Mouse (Mus musculus) cerebellum, adult 18-20 months (tissue): ENCODE results near the gene Psen2.
A peak's percentile ranks its signal among the peaks of the same experiment; 100 is the strongest.

Experiments used
- DNase-seq, 2 experiments: peaks; one replicate each; pipeline ENCODE4 v3.0.0; 2021

The Psen2 gene

DNA sequence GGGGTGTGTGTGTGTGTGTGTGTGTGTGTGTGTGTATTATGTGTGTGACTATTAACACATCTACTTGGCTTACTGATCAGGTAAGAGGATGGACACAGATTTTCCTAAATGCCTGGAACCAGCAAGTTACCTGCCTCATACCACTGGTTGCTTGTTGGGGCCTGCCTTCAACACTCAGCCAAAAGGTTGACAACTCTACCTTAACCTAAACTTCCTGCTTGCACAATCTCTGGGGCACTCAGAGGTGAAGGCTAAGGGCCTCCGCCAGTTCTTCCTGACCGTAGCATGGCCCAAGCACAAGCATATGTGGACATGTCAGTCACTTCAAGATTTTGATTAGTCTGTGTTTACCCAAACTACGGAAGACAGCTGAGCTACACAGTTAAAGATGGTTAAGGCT, 65.3 kb downstream of the Psen2 start:
- DNase-seq, result no peak

- no peak for DNase-seq
Observed at GRCm38 (mm10) chr1:180196508-180196907, 66.7 kb downstream of the Psen2 start.

DNA sequence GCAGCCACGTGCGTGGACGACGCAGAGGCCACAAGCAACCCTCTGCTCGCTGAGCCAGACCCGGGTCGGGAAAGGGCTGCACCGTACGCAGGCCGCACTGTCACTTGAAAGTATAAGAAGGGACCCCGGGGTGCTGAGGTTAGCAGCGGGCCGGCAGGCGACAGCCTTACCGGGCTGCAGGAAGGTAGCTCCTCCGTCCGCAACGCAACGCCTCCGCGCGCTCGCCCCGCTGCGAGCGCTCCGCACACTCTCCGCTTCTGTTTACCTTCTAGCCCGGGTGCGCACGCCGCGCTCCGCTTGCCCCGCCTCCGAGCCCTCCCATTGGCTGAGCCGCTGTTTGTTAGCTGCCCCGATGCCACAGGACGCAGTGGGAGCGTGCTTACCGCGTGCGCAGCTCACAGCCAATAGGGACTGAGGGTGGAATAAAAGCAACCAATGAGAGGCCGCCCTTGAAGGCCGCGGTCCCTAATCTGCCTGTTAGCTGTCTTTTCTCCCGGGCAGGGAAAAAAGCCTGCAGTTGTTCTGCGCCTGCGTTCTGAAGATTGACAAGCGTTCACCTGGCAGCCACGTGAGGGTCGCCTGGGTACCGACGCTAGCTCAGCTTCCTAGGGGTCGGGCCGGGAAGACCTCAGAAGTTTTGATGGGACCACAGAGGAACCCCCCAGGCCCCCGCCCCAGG, 67.4 kb downstream of the Psen2 start:
- peak; percentile 97 to 99 for DNase-seq

GRCm38 (mm10) chr1:180194781-180195471, 68.3 kb downstream of the Psen2 start:
- peak; percentile 42 to 52 for DNase-seq

DNA sequence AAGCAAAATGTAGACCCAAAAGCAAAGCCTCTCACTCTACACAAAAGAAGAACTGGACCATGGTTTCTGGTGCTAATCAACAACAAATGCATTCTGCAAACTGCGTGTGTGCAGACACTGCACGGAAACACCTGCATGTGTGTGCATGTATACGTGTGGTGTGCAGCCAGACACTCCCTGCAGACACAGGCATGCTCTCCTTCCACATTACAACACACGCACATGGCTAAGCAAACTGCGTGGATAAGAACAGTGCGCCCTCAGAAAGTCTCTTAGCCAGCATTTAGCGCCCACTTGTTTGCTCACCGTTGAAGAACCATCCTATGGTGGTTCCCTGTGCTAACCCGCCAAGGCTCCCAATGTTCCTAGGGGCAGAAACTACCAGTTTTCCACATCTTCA, 69.2 kb downstream of the Psen2 start:
- no peak for DNase-seq

- no peak for DNase-seq
Observed at GRCm38 (mm10) chr1:180193391-180193935, 69.8 kb downstream of the Psen2 start.

DNA sequence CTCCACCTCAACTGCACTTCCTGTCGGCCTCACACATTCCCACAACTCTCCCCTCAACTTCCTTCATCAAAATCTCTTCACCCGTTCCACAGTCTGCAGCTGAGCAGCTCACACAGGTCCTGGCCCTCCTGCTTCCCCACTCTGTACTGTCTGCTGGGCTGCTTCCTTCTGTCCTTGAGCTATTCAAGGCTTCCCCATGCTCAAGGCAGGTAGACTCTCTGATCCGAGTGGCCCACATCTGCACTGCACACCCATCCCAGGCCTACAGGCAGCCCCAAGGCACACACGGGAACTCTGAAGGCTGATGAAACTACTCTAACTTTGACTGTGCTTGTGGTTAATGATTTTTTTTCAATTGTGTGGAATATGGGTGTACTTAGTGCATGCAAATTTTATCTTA, 70.4 kb downstream of the Psen2 start:
- no peak for DNase-seq

GRCm38 (mm10) chr1:180191651-180192220, 71.5 kb downstream of the Psen2 start:
- DNase-seq, result peak in 1 of 2 experiments; percentile 37

DNA sequence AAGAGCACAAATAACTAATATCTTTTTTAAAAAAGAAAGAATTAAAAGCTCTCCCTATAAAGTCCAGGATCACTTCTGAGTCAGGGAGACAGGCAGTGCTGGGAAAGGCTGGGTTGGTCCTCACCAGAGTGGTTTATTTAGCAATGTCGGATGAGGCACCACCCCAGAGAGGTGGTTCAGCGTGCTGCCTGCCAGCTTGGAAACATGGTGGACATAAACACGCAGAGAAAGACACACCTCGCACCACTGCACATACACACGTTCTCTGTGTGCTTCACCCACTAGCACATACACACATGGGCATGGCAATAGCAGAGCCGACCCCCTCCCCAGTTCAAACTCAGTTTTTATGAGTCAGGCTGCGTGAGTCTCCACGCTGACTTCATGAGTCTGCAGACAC, 72.1 kb downstream of the Psen2 start:
- DNase-seq, result no peak

DNA sequence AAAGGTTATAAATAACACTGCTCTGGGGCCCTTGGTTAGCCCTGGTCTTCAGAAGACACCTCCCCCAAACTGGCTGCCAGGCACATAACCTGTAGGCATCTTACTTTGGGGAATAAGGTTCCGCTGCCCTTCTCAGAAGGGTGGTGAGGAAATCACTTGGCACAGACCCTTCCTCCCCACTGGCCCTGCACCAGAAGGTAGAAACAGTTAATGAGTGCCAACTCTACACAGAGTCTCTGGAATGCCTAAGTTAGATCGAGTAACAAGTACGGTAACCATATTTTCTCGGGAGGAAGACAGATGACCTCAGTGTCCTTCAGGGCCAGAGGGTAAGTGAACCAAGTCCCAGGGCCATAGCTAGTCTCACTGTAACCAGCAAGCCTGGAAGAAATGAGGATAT, 74.3 kb downstream of the Psen2 start:
- no peak for DNase-seq

DNA sequence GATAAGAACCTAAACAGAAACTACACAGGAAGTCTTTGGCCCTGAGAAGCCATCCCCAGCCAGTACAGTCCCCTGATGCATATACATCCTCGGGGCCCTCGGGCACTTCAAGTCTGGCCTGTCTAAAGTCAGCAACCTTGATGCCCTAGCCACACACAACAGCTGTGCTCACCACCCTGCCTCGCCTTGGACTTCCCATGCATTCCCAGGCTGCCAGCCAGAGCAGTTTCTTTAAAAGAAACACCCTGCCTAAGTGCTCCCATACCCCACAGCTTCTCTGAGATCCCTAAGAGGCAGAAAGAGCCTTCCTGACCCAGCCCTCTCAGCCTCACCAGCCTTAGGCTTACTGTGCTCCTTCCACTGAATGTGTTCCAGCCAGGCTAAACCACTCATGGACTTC, 76.9 kb downstream of the Psen2 start:
- DNase-seq, result no peak

- no peak for DNase-seq
Observed at GRCm38 (mm10) chr1:180185877-180186276, 77.4 kb downstream of the Psen2 start.

DNA sequence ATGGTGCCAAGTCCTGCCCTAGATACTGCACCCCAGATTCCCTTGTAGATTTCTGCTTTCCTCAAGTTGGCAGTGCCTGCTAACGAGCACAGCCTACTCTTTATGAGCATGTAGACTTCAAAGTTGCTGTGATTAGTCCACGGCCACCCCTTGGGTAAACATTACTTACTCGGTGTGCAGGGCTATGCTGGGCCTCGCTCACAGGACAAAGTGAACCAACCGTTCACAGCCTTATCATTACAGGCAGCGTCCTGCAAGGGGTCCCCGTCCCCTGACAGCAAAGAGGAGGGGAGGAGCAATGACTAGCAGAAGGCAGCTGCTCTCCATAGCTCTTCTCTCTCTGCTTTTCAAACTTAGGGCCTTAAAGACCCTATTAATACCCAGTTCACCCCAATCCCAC, 78.5 kb downstream of the Psen2 start:
- DNase-seq, result no peak

- DNase-seq, result no peak
Observed at GRCm38 (mm10) chr1:180183525-180184159, 79.6 kb downstream of the Psen2 start.

DNA sequence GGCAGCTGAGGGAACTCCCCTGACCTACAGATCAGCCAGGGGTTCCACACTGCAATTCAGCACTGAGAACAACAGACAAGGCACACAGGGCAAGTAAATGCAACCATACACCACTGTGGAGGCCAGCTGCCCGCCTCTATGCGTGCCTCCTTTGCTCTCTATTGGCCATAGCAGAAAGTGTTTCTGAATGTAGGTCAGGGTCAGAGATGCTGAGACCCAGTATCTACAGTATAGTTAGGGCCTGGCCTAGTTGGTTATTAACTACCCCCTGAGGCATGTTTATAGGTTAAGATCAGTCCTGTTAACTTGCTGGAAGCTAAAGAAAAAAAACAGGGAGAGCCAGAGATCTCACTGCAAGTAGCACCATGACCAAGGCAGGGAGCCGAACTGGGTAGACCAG, 80.5 kb downstream of the Psen2 start:
- DNase-seq, result no peak

GRCm38 (mm10) chr1:180181966-180182319, 81.3 kb downstream of the Psen2 start:
- DNase-seq, result no peak

DNA sequence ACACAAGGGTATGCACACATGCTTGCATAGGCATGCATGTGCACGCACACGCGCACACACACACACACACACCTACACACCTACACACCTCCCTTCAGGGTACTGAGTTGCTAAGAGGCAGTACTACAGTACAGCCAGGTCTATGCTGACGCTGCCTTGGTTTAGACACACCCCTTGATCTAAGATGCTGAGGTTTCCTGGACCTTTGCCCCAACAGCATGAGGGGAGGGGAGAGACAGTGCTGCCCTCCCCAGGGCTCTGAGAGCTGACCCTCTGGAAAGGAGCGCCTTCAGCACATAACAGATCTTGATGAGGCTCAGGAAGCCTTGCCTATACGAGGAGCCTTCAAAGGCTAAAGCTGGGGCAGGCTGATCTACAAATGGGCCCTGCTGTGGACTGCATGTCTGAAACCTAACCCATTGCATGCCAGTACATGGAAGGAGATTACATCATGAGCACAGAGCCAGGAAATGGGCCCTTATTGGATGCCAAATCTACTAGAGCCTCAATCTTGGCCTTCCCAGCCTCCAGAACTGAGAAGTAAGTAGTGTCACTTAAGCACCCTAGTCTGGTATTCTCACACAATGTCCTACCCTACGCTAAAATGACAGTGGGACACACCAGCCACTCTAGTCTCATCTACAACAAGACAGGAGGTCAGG, 81.8 kb downstream of the Psen2 start:
- no peak for DNase-seq

DNA sequence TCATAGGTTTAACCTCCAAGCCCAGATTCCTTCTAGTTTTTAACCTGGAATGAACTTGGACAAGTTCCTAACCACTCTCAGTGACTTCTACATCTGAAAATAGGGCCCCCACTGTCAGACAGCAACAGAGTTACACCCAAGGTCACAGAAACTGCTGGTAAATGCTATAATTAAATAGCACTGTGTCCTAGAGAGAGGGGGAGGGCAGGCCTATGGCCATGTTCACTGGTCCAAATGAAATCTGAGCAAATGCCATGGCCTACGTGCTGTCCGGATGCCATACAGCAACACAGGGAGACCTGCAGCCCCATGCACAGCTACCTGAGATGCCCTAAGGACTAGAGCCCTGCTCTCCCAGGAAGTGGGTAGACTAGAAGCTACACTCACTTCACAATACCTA, 83.4 kb downstream of the Psen2 start:
- DNase-seq, result no peak

DNA sequence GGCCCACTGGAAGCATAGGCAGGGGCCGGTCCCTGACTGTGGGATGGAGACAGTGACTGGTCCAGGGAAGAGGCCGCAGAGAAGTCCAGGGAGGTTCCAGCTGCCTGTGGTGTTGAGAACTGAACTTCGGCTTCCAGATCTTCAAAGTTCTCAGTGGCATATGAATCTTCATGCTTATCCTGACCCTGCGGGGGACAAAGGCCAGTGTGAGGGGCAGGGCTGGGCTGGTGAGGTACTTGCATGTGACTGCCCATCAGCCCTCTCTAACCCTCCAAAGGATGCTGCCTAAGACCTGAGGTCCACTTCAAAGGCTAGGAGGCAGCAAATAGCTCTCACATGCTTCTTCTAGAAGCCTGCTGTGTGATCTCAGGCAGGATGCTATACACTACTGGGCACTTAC, 84.1 kb downstream of the Psen2 start:
- DNase-seq, result no peak

- peak in 1 of 2 experiments; percentile 49 for DNase-seq
Observed at GRCm38 (mm10) chr1:180178340-180178739, 84.9 kb downstream of the Psen2 start.
